Mouse (Mus musculus): Measurements from ENCODE around the gene Mipep. TPM values are rescaled to one million over a fixed set of nuclear protein-coding genes. Genes with fewer than 3 reads are reported as not detected.

Mipep gene
- polyA plus RNA-seq, 1 experiment from 2014 or later, result 21.5 TPM

- Histone ChIP-seq H3K9me3 (ENCODE audit: control insufficient read depth, low read length) (no peaks in the 10 kb centered on the region), H3K4me2 (ENCODE audit: low read depth, low read length) (no peak overlapping the region), H3K4me3 (ENCODE audit: low read length) (no peak overlapping the region), H3K9ac (ENCODE audit: low read length) (no peak overlapping the region), H3K27me3 (ENCODE audit: control insufficient read depth, insufficient read depth, low read depth, low read length) (no peaks in the 10 kb centered on the region), H3K4me1 (replicated peaks; ENCODE audit: control insufficient read depth, insufficient read depth, low read length) (peaks cover 4% of the 10 kb centered on the region), H3K36me3 (ENCODE audit: control insufficient read depth, insufficient read depth, low read length) (peaks cover 10% of the 10 kb centered on the region; the same call in 1 of the 2 replicates), H3K27ac (ENCODE audit: low read length) (no peak overlapping the region)
- ATAC-seq (ENCODE audit: low read depth), result no peak
- WGBS, result 79% methylated on average over 13 of the region's 13 CpGs
Measured at GRCm38 (mm10) chr14:60802026-60802425, 17.7 kb downstream of the Mipep start.

- Histone ChIP-seq H3K27me3 (ENCODE audit: control insufficient read depth, insufficient read depth, low read depth, low read length) (no peaks in the 10 kb centered on the region), H3K9ac (ENCODE audit: low read length) (no peak overlapping the region), H3K4me2 (ENCODE audit: low read depth, low read length) (no peak overlapping the region), H3K4me3 (ENCODE audit: low read length) (no peak overlapping the region), H3K9me3 (ENCODE audit: control insufficient read depth, low read length) (no peaks in the 10 kb centered on the region), H3K27ac (ENCODE audit: low read length) (no peak overlapping the region), H3K4me1 (replicated peaks; ENCODE audit: control insufficient read depth, insufficient read depth, low read length) (peaks cover 8% of the 10 kb centered on the region), H3K36me3 (ENCODE audit: control insufficient read depth, insufficient read depth, low read length) (peaks cover 12% of the 10 kb centered on the region; the same call in 1 of the 2 replicates)
- ATAC-seq (ENCODE audit: low read depth), result no peak
- WGBS, result 84% methylated on average over 9 of the region's 9 CpGs
Measured at GRCm38 (mm10) chr14:60804978-60805377, 20.6 kb downstream of the Mipep start.

GRCm38 (mm10) chr14:60805871-60806270 lies 21.5 kb downstream of the Mipep start:
- H3K27me3 ChIP-seq (ENCODE audit: control insufficient read depth, insufficient read depth, low read depth, low read length), result no peaks in the 10 kb centered on the region
- H3K4me2 ChIP-seq (ENCODE audit: low read depth, low read length), result no peak overlapping the region
- H3K9me3 ChIP-seq (ENCODE audit: control insufficient read depth, low read length), result no peaks in the 10 kb centered on the region
- no peak overlapping the region for H3K4me3 ChIP-seq (ENCODE audit: low read length)
- no peak overlapping the region for H3K9ac ChIP-seq (ENCODE audit: low read length)
- H3K4me1 ChIP-seq (replicated peaks; ENCODE audit: control insufficient read depth, insufficient read depth, low read length), result peaks cover 8% of the 10 kb centered on the region
- no peak for ATAC-seq (ENCODE audit: low read depth)
- no peak overlapping the region for H3K27ac ChIP-seq (ENCODE audit: low read length)
- H3K36me3 ChIP-seq (ENCODE audit: control insufficient read depth, insufficient read depth, low read length), result peaks cover 12% of the 10 kb centered on the region; the same call in 1 of the 2 replicates
- 84% methylated on average over 1 of the region's 1 CpGs for WGBS

- ATAC-seq (ENCODE audit: low read depth), result 0 out of 2 replicates have a peak, but pooled peaks have one; percentile 41
- WGBS, result 31% methylated on average over 11 of the region's 11 CpGs
- H3K4me2 ChIP-seq (ENCODE audit: low read depth, low read length), result no peak overlapping the region
Measured at GRCm38 (mm10) chr14:60806891-60807344, 22.5 kb downstream of the Mipep start.

GRCm38 (mm10) chr14:60809881-60810280 lies 25.5 kb downstream of the Mipep start:
- no peaks in the 10 kb centered on the region for H3K9me3 ChIP-seq (ENCODE audit: control insufficient read depth, low read length)
- ATAC-seq (ENCODE audit: low read depth), result no peak
- peaks cover 4% of the 10 kb centered on the region; the same call in 1 of the 2 replicates for H3K36me3 ChIP-seq (ENCODE audit: control insufficient read depth, insufficient read depth, low read length)
- H3K27ac ChIP-seq (ENCODE audit: low read length), result no peak overlapping the region
- no peak overlapping the region for H3K4me2 ChIP-seq (ENCODE audit: low read depth, low read length)
- H3K9ac ChIP-seq (ENCODE audit: low read length), result no peak overlapping the region
- WGBS, result 87% methylated on average over 8 of the region's 8 CpGs
- no peak overlapping the region for H3K4me3 ChIP-seq (ENCODE audit: low read length)
- H3K4me1 ChIP-seq (replicated peaks; ENCODE audit: control insufficient read depth, insufficient read depth, low read length), result peaks cover 8% of the 10 kb centered on the region
- no peaks in the 10 kb centered on the region for H3K27me3 ChIP-seq (ENCODE audit: control insufficient read depth, insufficient read depth, low read depth, low read length)

More at GRCm38 (mm10) chr14:60806891-60807344, 22.5 kb downstream of the Mipep start:
- peak overlapping the region; percentile 43; the same call in 1 of the 2 replicates for H3K27ac ChIP-seq (ENCODE audit: low read length)
- no peak overlapping the region for H3K4me3 ChIP-seq (ENCODE audit: low read length)
- no peaks in the 10 kb centered on the region for H3K27me3 ChIP-seq (ENCODE audit: control insufficient read depth, insufficient read depth, low read depth, low read length)
- 0 out of 2 replicates have a peak overlapping the region, but pooled peaks have one; percentile 15 for H3K9ac ChIP-seq (ENCODE audit: low read length)
- peaks cover 8% of the 10 kb centered on the region for H3K4me1 ChIP-seq (replicated peaks; ENCODE audit: control insufficient read depth, insufficient read depth, low read length)
- H3K9me3 ChIP-seq (ENCODE audit: control insufficient read depth, low read length), result no peaks in the 10 kb centered on the region
- H3K36me3 ChIP-seq (ENCODE audit: control insufficient read depth, insufficient read depth, low read length), result peaks cover 13% of the 10 kb centered on the region; the same call in 1 of the 2 replicates

- peaks cover 8% of the 10 kb centered on the region for H3K4me1 ChIP-seq (replicated peaks; ENCODE audit: control insufficient read depth, insufficient read depth, low read length)
- no peaks in the 10 kb centered on the region for H3K9me3 ChIP-seq (ENCODE audit: control insufficient read depth, low read length)
- no peak for ATAC-seq (ENCODE audit: low read depth)
- no peak overlapping the region for H3K4me2 ChIP-seq (ENCODE audit: low read depth, low read length)
- H3K9ac ChIP-seq (ENCODE audit: low read length), result no peak overlapping the region
- peaks cover 4% of the 10 kb centered on the region; the same call in 1 of the 2 replicates for H3K36me3 ChIP-seq (ENCODE audit: control insufficient read depth, insufficient read depth, low read length)
- no peaks in the 10 kb centered on the region for H3K27me3 ChIP-seq (ENCODE audit: control insufficient read depth, insufficient read depth, low read depth, low read length)
- 76% methylated on average over 4 of the region's 4 CpGs for WGBS
- no peak overlapping the region for H3K4me3 ChIP-seq (ENCODE audit: low read length)
- no peak overlapping the region for H3K27ac ChIP-seq (ENCODE audit: low read length)
Measured at GRCm38 (mm10) chr14:60811547-60811946, 27.2 kb downstream of the Mipep start.

- Histone ChIP-seq H3K4me2 (ENCODE audit: low read depth, low read length) (no peak overlapping the region), H3K4me3 (ENCODE audit: low read length) (no peak overlapping the region), H3K36me3 (ENCODE audit: control insufficient read depth, insufficient read depth, low read length) (peaks cover 2% of the 10 kb centered on the region; the same call in 1 of the 2 replicates), H3K9ac (ENCODE audit: low read length) (no peak overlapping the region), H3K27ac (ENCODE audit: low read length) (no peak overlapping the region), H3K9me3 (ENCODE audit: control insufficient read depth, low read length) (no peaks in the 10 kb centered on the region), H3K27me3 (ENCODE audit: control insufficient read depth, insufficient read depth, low read depth, low read length) (no peaks in the 10 kb centered on the region), H3K4me1 (replicated peaks; ENCODE audit: control insufficient read depth, insufficient read depth, low read length) (peaks cover 6% of the 10 kb centered on the region; the same call in 1 of the 2 replicates)
- peak; percentile 76 for ATAC-seq (ENCODE audit: low read depth)
- WGBS, result 56% methylated on average over 5 of the region's 5 CpGs
Measured at GRCm38 (mm10) chr14:60815098-60815497, 30.7 kb downstream of the Mipep start.

- no peak overlapping the region for H3K9ac ChIP-seq (ENCODE audit: low read length)
- no peaks in the 10 kb centered on the region; the same call in 1 of the 2 replicates for H3K36me3 ChIP-seq (ENCODE audit: control insufficient read depth, insufficient read depth, low read length)
- H3K27ac ChIP-seq (ENCODE audit: low read length), result no peak overlapping the region
- H3K4me2 ChIP-seq (ENCODE audit: low read depth, low read length), result no peak overlapping the region
- no peaks in the 10 kb centered on the region for H3K27me3 ChIP-seq (ENCODE audit: control insufficient read depth, insufficient read depth, low read depth, low read length)
- H3K4me1 ChIP-seq (replicated peaks; ENCODE audit: control insufficient read depth, insufficient read depth, low read length), result peaks cover 6% of the 10 kb centered on the region; the same call in 1 of the 2 replicates
- WGBS, result 47% methylated on average over 5 of the region's 5 CpGs
- peak; percentile 73 for ATAC-seq (ENCODE audit: low read depth)
- H3K9me3 ChIP-seq (ENCODE audit: control insufficient read depth, low read length), result no peaks in the 10 kb centered on the region
- no peak overlapping the region for H3K4me3 ChIP-seq (ENCODE audit: low read length)
Measured at GRCm38 (mm10) chr14:60818045-60818444, 33.7 kb downstream of the Mipep start.

- no peak overlapping the region for H3K4me2 ChIP-seq (ENCODE audit: low read depth, low read length)
- ATAC-seq (ENCODE audit: low read depth), result no peak
- no peaks in the 10 kb centered on the region for H3K27me3 ChIP-seq (ENCODE audit: control insufficient read depth, insufficient read depth, low read depth, low read length)
- H3K36me3 ChIP-seq (ENCODE audit: control insufficient read depth, insufficient read depth, low read length), result peaks cover 16% of the 10 kb centered on the region
- no peak overlapping the region for H3K9ac ChIP-seq (ENCODE audit: low read length)
- H3K9me3 ChIP-seq (ENCODE audit: control insufficient read depth, low read length), result peaks cover 6% of the 10 kb centered on the region; the same call in 1 of the 2 replicates
- no peak overlapping the region for H3K27ac ChIP-seq (ENCODE audit: low read length)
- H3K4me3 ChIP-seq (ENCODE audit: low read length), result no peak overlapping the region
- WGBS, result 94% methylated on average over 2 of the region's 2 CpGs
- H3K4me1 ChIP-seq (replicated peaks; ENCODE audit: control insufficient read depth, insufficient read depth, low read length), result no peaks in the 10 kb centered on the region
Measured at GRCm38 (mm10) chr14:60830096-60830495, 45.7 kb downstream of the Mipep start.
